Comparison of ENCODE assay signal across 26 mouse cellular contexts in genomic region chr17:34847192-34847591, GRCm38 (mm10). TPM values are rescaled to one million over a fixed set of nuclear protein-coding genes. Genes with fewer than 3 reads are reported as not detected.
"Had no signal": no experiment of that assay in that cellular context is flagged by ENCODE, and none has a peak within 500 bp of the region (broad histone marks: within the 10 kb centered on the region; RNA-seq: fewer than 3 reads in every experiment).

No protein-coding gene starts in this region.

- H3K4me2 ChIP-seq: heart, embryonic 11.5 days; hindbrain, embryonic 12.5 days; hindbrain, embryonic 14.5 days; intestine, embryonic 15.5 days; limb, embryonic 15.5 days; liver, embryonic 12.5 days had no signal

- H3K27me3 ChIP-seq: hindbrain, embryonic 12.5 days; intestine, embryonic 15.5 days; limb, embryonic 15.5 days; liver, embryonic 12.5 days had no signal

- ATAC-seq: hindbrain, embryonic 16.5 days; inflammation-experienced regulatory T-cells, adult 6 months; intestine, embryonic 15.5 days; intestine, postnatal 0 days; liver, embryonic 12.5 days had no signal

- H3K9me3 ChIP-seq: hindbrain, embryonic 10.5 days; hindbrain, embryonic 12.5 days; intestine, embryonic 15.5 days; limb, embryonic 15.5 days; liver, embryonic 12.5 days had no signal

- H3K27ac ChIP-seq: gastrocnemius, adult 2 months; heart, adult 2 months; hindbrain, embryonic 10.5 days; hindbrain, embryonic 12.5 days; hindbrain, embryonic 14.5 days; intestine, embryonic 15.5 days; layer of hippocampus, adult 2 months; left cerebral cortex, adult 2 months; limb, embryonic 15.5 days; liver, embryonic 12.5 days; liver, embryonic 14.5 days had no signal

- H3K9ac ChIP-seq: hindbrain, embryonic 12.5 days; hindbrain, embryonic 14.5 days; intestine, embryonic 15.5 days; limb, embryonic 15.5 days; liver, embryonic 12.5 days; liver, embryonic 14.5 days had no signal

- DNase-seq: gastrocnemius, adult 2 months; gastrocnemius, postnatal 10 days; gastrocnemius, postnatal 25 days; heart, adult 2 months; heart, postnatal 14 days; heart, postnatal 36 days; kidney, adult 18-20 months; kidney, adult 8-10 months; kidney, postnatal 10 days; kidney, postnatal 25 days; kidney, postnatal 4 days had no signal

- H3K4me3 ChIP-seq: gastrocnemius, adult 2 months; heart, adult 2 months; hindbrain, embryonic 10.5 days; hindbrain, embryonic 12.5 days; intestine, embryonic 15.5 days; layer of hippocampus, adult 2 months; left cerebral cortex, adult 2 months; limb, embryonic 15.5 days; liver, embryonic 12.5 days had no signal

RNA-seq across cellular contexts. Expression of gene Cfb, which starts 15.1 kb away (rescaled TPM):
- total RNA-seq: granulocyte monocyte progenitor cell, adult 5-6 weeks; layer of hippocampus, adult 2 months; layer of hippocampus, postnatal 10 days had no signal
